Mouse (Mus musculus): ENCODE measurements around the gene Ppp6r3.

DNA sequence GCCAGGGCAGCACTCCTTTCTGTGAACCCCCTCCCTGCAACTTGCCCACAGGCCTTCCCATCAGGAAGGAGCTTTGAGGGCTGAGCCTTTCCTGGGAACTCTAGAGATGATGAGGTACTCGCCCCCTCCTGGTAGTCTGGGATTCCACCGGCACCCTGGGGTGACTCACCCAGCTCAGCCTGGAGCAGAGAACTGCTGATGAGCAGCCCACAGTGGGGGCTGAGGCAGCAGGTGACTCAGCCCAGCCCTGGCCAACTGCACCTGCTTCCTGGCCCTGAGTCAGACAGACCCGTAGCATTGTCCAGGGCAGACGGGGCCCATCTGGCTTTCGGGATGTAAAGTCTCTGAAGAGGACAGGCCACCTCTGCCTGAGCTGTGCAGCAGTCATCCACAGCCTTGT lies 156.3 kb downstream of the Ppp6r3 start:
- TF ChIP-seq POLR2A (IDR thresholded peaks at IDR 0.05; ENCODE audit: control insufficient read depth, extremely low read depth, insufficient read depth, low read length, poor library complexity) (no peak), CTCF (IDR thresholded peaks at IDR 0.05; ENCODE audit: borderline replicate concordance, control insufficient read depth, extremely low read depth, insufficient read depth, low read length, poor library complexity) (no peak)

Data from thymus, adult 2 months (tissue).